Mouse (Mus musculus) C2C12 (cell line): ENCODE measurements around the gene Paqr5. TPM values are rescaled to one million over a fixed set of nuclear protein-coding genes. Genes with fewer than 3 reads are reported as not detected.

ENCODE experiments used
- H3K27me3 ChIP-seq: one replicate; pipeline ENCODE4 v1.6.1; 2011; ENCODE audit not compliant: control insufficient read depth, insufficient read depth, insufficient read length
- H3K36me3 ChIP-seq: one replicate; pipeline ENCODE4 v1.6.1; 2011; ENCODE audit not compliant: control insufficient read depth, insufficient read depth
- H3K4me3 ChIP-seq: one replicate; pipeline ENCODE4 v1.5.1; 2011; ENCODE audit warnings: mild to moderate bottlenecking, control low read depth; ENCODE audit not compliant: poor library complexity, insufficient read depth, severe bottlenecking
- H3K79me2 ChIP-seq: one replicate; pipeline ENCODE4 v1.6.1; 2011; ENCODE audit not compliant: control insufficient read depth, insufficient read depth
- H3K79me3 ChIP-seq: one replicate; pipeline ENCODE4 v1.6.1; 2011; ENCODE audit warnings: low read depth, control low read depth
- H3ac ChIP-seq: one replicate; pipeline ENCODE3; 2011; ENCODE audit warnings: low read depth; ENCODE audit not compliant: control insufficient read depth, insufficient read length
- CEBPB ChIP-seq: IDR thresholded peaks from one replicate; pipeline ENCODE4 v1.6.1; 2011; ENCODE audit warnings: low read depth, mild to moderate bottlenecking, control low read depth, moderate library complexity
- CTCF ChIP-seq: IDR thresholded peaks from one replicate; pipeline ENCODE4 v1.5.1; 2011; ENCODE audit not compliant: control insufficient read depth, insufficient read depth, insufficient read length
- FOSL1 ChIP-seq: IDR thresholded peaks from one replicate; pipeline ENCODE4 v1.8.0; 2011; ENCODE audit warnings: mild to moderate bottlenecking, low read length; ENCODE audit not compliant: poor library complexity, insufficient read depth, severe bottlenecking
- MAX ChIP-seq: IDR thresholded peaks from one replicate; pipeline ENCODE4 v1.6.1; 2011; ENCODE audit warnings: mild to moderate bottlenecking, control low read depth
- MYOD1 ChIP-seq: IDR thresholded peaks from one replicate; pipeline ENCODE4 v1.6.1; 2011; ENCODE audit warnings: low read depth; ENCODE audit not compliant: control insufficient read depth, insufficient read length
- MYOG ChIP-seq: IDR thresholded peaks from one replicate; pipeline ENCODE4 v1.6.1; 2011; ENCODE audit not compliant: control insufficient read depth, insufficient read length; ENCODE audit errors: extremely low read depth
- USF1 ChIP-seq: IDR thresholded peaks from one replicate; pipeline ENCODE4 v1.6.1; 2011; ENCODE audit warnings: low read depth, mild to moderate bottlenecking, control low read depth, moderate library complexity
- polyA plus RNA-seq: library from polyadenylated mRNA; unstranded; fragments of >200 nt; fragmentation: generic; extraction: Trizol; gene quantifications from one replicate; pipeline ENCODE4 v1.2.1, GENCODE M21; 2012; ENCODE audit warnings: missing spikeins

The Paqr5 gene
- polyA plus RNA-seq, 1 experiment, result 0.04 TPM

- H3K36me3 ChIP-seq, result no peaks in the 10 kb centered on the region
- H3K4me3 ChIP-seq, result no peak overlapping the region
- TF ChIP-seq USF1 (no peak), FOSL1 (no peak), CTCF (no peak), MAX (no peak), CEBPB (no peak), MYOD1 (no peak), MYOG (no peak)
- H3ac ChIP-seq, result no peak overlapping the region
- H3K79me3 ChIP-seq, result no peaks in the 10 kb centered on the region
- H3K79me2 ChIP-seq, result no peaks in the 10 kb centered on the region
- H3K27me3 ChIP-seq, result peaks cover 15% of the 10 kb centered on the region
Measured at GRCm38 (mm10) chr9:62018229-62019093, 8.2 kb downstream of the Paqr5 start.

- no peak overlapping the region for H3K4me3 ChIP-seq
- H3ac ChIP-seq, result no peak overlapping the region
- H3K79me2 ChIP-seq, result no peaks in the 10 kb centered on the region
- H3K27me3 ChIP-seq, result peaks cover 21% of the 10 kb centered on the region
- H3K79me3 ChIP-seq, result no peaks in the 10 kb centered on the region
- H3K36me3 ChIP-seq, result no peaks in the 10 kb centered on the region
- no peak for TF ChIP-seq MAX
- TF ChIP-seq CEBPB, result no peak
- no peak for TF ChIP-seq USF1
- TF ChIP-seq FOSL1, result no peak
- no peak for TF ChIP-seq MYOG
- TF ChIP-seq MYOD1, result no peak
- TF ChIP-seq CTCF, result no peak
Measured at GRCm38 (mm10) chr9:62017329-62017728, 9.3 kb downstream of the Paqr5 start.

- H3K36me3 ChIP-seq, result no peaks in the 10 kb centered on the region
- H3K79me3 ChIP-seq, result no peaks in the 10 kb centered on the region
- no peaks in the 10 kb centered on the region for H3K79me2 ChIP-seq
- H3ac ChIP-seq, result no peak overlapping the region
- TF ChIP-seq FOSL1 (no peak), MYOG (no peak), CEBPB (no peak), USF1 (no peak)
- H3K27me3 ChIP-seq, result peaks cover 30% of the 10 kb centered on the region
- no peak overlapping the region for H3K4me3 ChIP-seq
Measured at GRCm38 (mm10) chr9:62015504-62015903, 11.2 kb downstream of the Paqr5 start.

GRCm38 (mm10) chr9:62013316-62014097 lies 13.1 kb downstream of the Paqr5 start:
- Histone ChIP-seq H3K36me3 (no peaks in the 10 kb centered on the region), H3ac (no peak overlapping the region), H3K4me3 (no peak overlapping the region), H3K27me3 (peaks cover 37% of the 10 kb centered on the region), H3K79me2 (no peaks in the 10 kb centered on the region), H3K79me3 (no peaks in the 10 kb centered on the region)
- no peak for TF ChIP-seq MYOD1
- no peak for TF ChIP-seq USF1
- TF ChIP-seq CEBPB, result no peak
- no peak for TF ChIP-seq MYOG
- TF ChIP-seq FOSL1, result no peak

- no peaks in the 10 kb centered on the region for H3K79me3 ChIP-seq
- H3K79me2 ChIP-seq, result no peaks in the 10 kb centered on the region
- TF ChIP-seq CTCF (no peak), USF1 (no peak), MYOG (no peak), CEBPB (no peak), MYOD1 (no peak), MAX (no peak), FOSL1 (no peak)
- H3ac ChIP-seq, result no peak overlapping the region
- H3K27me3 ChIP-seq, result peaks cover 34% of the 10 kb centered on the region
- H3K36me3 ChIP-seq, result no peaks in the 10 kb centered on the region
- no peak overlapping the region for H3K4me3 ChIP-seq
Measured at GRCm38 (mm10) chr9:62008360-62008759, 18.3 kb downstream of the Paqr5 start.

GRCm38 (mm10) chr9:62007028-62007427 lies 19.6 kb downstream of the Paqr5 start:
- Histone ChIP-seq H3K79me2 (no peaks in the 10 kb centered on the region), H3K36me3 (no peaks in the 10 kb centered on the region), H3K27me3 (peaks cover 30% of the 10 kb centered on the region), H3ac (no peak overlapping the region), H3K79me3 (no peaks in the 10 kb centered on the region), H3K4me3 (no peak overlapping the region)
- TF ChIP-seq FOSL1 (no peak), MYOD1 (no peak), CEBPB (no peak), MYOG (no peak), USF1 (no peak)
